Mouse (Mus musculus): ENCODE data around the gene Zfp146. TPM values are rescaled to one million over a fixed set of nuclear protein-coding genes. Genes with fewer than 3 reads are reported as not detected.
"Not testable (repeated sequence)": the region's sequence is repeated elsewhere in the genome, so short reads cannot be mapped to it uniquely, and the experiment has no call there.

Zfp146 gene
- total RNA-seq (2021): 10 to 100 TPM; 40.5 to 48.3 TPM

GRCm38 (mm10) chr7:30169583-30170282, at the start of gene Zfp146:
TSS of gene Zfp146 (minus strand) at chr7:30169750.
- DNase-seq (ENCODE audit: low spot score in 2 of 2): peak; percentile 93 to 94
- intact Hi-C loops (cut with DNase I): loop anchor here (2.0 kb wide), 1 partner anchor 75 kb away; the partner anchor contains the start of gene Zfp260

GRCm38 (mm10) chr7:30217277-30217676, 47.7 kb upstream of the Zfp146 start:
- no peak for DNase-seq (ENCODE audit: low spot score in 2 of 2)
- intact Hi-C loops (cut with DNase I): loop anchor here (2.0 kb wide), 1 partner anchor 36 kb away; no protein-coding TSS in a partner anchor

GRCm38 (mm10) chr7:30216723-30217151, 47.2 kb upstream of the Zfp146 start:
- intact Hi-C loops (cut with DNase I): loop anchor here (2.0 kb wide), 1 partner anchor 36 kb away; no protein-coding TSS in a partner anchor
- DNase-seq (ENCODE audit: low spot score in 2 of 2): peak; percentile 56 to 58

- intact Hi-C loops (cut with DNase I): loop anchor here (2.0 kb wide), 1 partner anchor 35 kb away; no protein-coding TSS in a partner anchor
- no peak for DNase-seq (ENCODE audit: low spot score in 2 of 2)
Observed at GRCm38 (mm10) chr7:30215875-30216274, 46.3 kb upstream of the Zfp146 start.

GRCm38 (mm10) chr7:30213881-30214280, 44.3 kb upstream of the Zfp146 start:
- DNase-seq (ENCODE audit: low spot score in 2 of 2): no peak
- intact Hi-C loops (cut with DNase I): no loop called here

- DNase-seq (ENCODE audit: low spot score in 2 of 2): no peak
- intact Hi-C loops (cut with DNase I): no loop called here
Observed at GRCm38 (mm10) chr7:30211025-30211424, 41.5 kb upstream of the Zfp146 start.

- not testable (repeated sequence) for DNase-seq (ENCODE audit: low spot score in 2 of 2)
- intact Hi-C loops (cut with DNase I): loop anchor here (10.0 kb wide), 1 partner anchor 192 kb away; no protein-coding TSS in a partner anchor
Observed at GRCm38 (mm10) chr7:30206364-30206763, 36.8 kb upstream of the Zfp146 start.

GRCm38 (mm10) chr7:30205383-30205782, 35.8 kb upstream of the Zfp146 start:
- DNase-seq (ENCODE audit: low spot score in 2 of 2): no peak
- intact Hi-C loops (cut with DNase I): loop anchor here (2.0 to 10.0 kb wide), 2 partner anchors 25 to 191 kb away; no protein-coding TSS in a partner anchor

- intact Hi-C loops (cut with DNase I): loop anchor here (2.0 to 10.0 kb wide), 2 partner anchors 24 to 190 kb away; no protein-coding TSS in a partner anchor
- no peak for DNase-seq (ENCODE audit: low spot score in 2 of 2)
Observed at GRCm38 (mm10) chr7:30204380-30204779, 34.8 kb upstream of the Zfp146 start.

- intact Hi-C loops (cut with DNase I): loop anchor here (10.0 kb wide), 1 partner anchor 188 kb away; no protein-coding TSS in a partner anchor
- DNase-seq (ENCODE audit: low spot score in 2 of 2): no peak
Observed at GRCm38 (mm10) chr7:30202895-30203690, 33.5 kb upstream of the Zfp146 start.

GRCm38 (mm10) chr7:30200661-30201060, 31.1 kb upstream of the Zfp146 start:
- intact Hi-C loops (cut with DNase I): loop anchor here (10.0 kb wide), 1 partner anchor 186 kb away; no protein-coding TSS in a partner anchor
- not testable (repeated sequence) for DNase-seq (ENCODE audit: low spot score in 2 of 2)

- intact Hi-C loops (cut with DNase I): loop anchor here (10.0 kb wide), 1 partner anchor 185 kb away; no protein-coding TSS in a partner anchor
- DNase-seq (ENCODE audit: low spot score in 2 of 2): no peak
Observed at GRCm38 (mm10) chr7:30200200-30200599, 30.6 kb upstream of the Zfp146 start.

GRCm38 (mm10) chr7:30199498-30200139, 30.1 kb upstream of the Zfp146 start:
- intact Hi-C loops (cut with DNase I): loop anchor here (10.0 kb wide), 1 partner anchor 185 kb away; no protein-coding TSS in a partner anchor
- no peak for DNase-seq (ENCODE audit: low spot score in 2 of 2)

GRCm38 (mm10) chr7:30198481-30198971, 29.0 kb upstream of the Zfp146 start, which contains the start of gene Capns1:
TSS of gene Capns1 (minus strand) at chr7:30198811.
- DNase-seq (ENCODE audit: low spot score in 2 of 2): peak; percentile 35 to 41
- intact Hi-C loops (cut with DNase I): no loop called here

GRCm38 (mm10) chr7:30197592-30198129, 28.1 kb upstream of the Zfp146 start:
- no peak for DNase-seq (ENCODE audit: low spot score in 2 of 2)
- intact Hi-C loops (cut with DNase I): no loop called here

GRCm38 (mm10) chr7:30196171-30196570, 26.6 kb upstream of the Zfp146 start:
- no peak for DNase-seq (ENCODE audit: low spot score in 2 of 2)
- intact Hi-C loops (cut with DNase I): no loop called here

- no peak for DNase-seq (ENCODE audit: low spot score in 2 of 2)
- intact Hi-C loops (cut with DNase I): no loop called here
Observed at GRCm38 (mm10) chr7:30195461-30195860, 25.9 kb upstream of the Zfp146 start.

- intact Hi-C loops (cut with DNase I): no loop called here
- DNase-seq (ENCODE audit: low spot score in 2 of 2): peak; percentile 91 to 93
Observed at GRCm38 (mm10) chr7:30194884-30195283, 25.3 kb upstream of the Zfp146 start.

All from left cerebral cortex, postnatal 36 days (tissue).